Mouse (Mus musculus): ENCODE data around the gene Tepsin. TPM values are rescaled to one million over a fixed set of nuclear protein-coding genes. Genes with fewer than 3 reads are reported as not detected.

The Tepsin gene
- polyA plus RNA-seq (2016; fragmentation: Nextera tagmentation; extraction: Ambion mirVana) = 17.3 and 22.0 TPM in 2 replicates

DNA sequence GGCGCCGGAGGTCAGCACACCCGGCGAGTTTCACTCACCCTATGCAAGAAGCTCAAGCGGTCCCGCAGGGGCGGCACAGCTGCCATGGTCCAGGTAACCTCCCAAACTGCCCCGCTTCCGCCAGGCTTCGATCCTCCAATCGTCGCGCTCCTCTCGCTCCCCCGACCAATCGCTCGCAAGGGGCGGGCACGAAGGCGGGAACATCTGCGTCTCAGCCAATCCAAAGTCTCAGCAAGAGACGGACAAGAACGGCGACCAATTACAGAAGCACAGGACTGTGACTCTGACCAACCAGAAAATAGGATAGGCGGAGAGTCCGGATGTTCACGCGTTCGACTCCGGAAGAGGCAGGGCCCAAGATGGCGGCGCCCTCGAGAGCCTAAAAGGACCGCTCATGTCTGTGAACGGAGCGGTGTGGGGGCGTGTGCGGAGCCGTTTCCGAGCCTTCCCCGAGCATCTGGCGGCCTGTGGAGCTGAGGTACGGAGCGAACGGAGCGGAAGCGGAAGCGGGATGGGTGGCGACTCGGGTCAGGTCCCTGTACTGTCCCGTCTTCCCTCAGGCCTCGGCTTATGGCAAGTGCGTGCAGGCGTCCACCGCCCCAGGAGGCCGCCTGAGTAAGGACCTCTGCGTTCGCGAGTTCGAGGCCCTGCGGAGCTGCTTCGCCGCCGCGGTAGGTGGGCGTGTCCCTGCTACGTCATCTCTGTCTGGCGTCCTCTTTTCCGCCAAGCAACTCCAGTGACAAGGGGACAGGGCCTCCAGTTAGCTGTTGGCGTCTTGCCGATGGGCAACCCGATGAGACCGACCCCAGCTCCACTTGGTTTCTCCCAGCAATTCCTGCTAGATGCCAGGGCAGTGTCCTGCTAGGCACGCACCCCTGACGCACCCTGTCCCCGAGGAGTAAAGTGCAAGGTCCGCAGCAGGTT, at the start of gene Tepsin, which contains the start of gene Ndufaf8:
Gene Tepsin, minus strand, starts transcription at position 144 of the 924 bp plus-strand sequence.
Gene Ndufaf8, plus strand, starts transcription at position 341 of the 924 bp plus-strand sequence.
- H3K4me1 ChIP-seq = peaks cover 25% of the 10 kb centered on the region
- WGBS = under 1% methylated on average over 77 of the region's 77 CpGs
- H3K27ac ChIP-seq = peak within 1 kb of the TSS; percentile 93
- peak within 1 kb of the TSS; percentile 79 for H3K4me3 ChIP-seq
- peak; percentile 96 for ATAC-seq (ENCODE audit: low FRiP score)
- H3K36me3 ChIP-seq = peaks cover 30% of the 10 kb centered on the region
- peak within 1 kb of the TSS; percentile 86 for H3K4me2 ChIP-seq (replicated peaks)
- H3K9ac ChIP-seq = peak within 1 kb of the TSS; percentile 80
- no peaks in the 10 kb centered on the region for H3K27me3 ChIP-seq
- H3K9me3 ChIP-seq (replicated peaks) = no peaks in the 10 kb centered on the region

DNA sequence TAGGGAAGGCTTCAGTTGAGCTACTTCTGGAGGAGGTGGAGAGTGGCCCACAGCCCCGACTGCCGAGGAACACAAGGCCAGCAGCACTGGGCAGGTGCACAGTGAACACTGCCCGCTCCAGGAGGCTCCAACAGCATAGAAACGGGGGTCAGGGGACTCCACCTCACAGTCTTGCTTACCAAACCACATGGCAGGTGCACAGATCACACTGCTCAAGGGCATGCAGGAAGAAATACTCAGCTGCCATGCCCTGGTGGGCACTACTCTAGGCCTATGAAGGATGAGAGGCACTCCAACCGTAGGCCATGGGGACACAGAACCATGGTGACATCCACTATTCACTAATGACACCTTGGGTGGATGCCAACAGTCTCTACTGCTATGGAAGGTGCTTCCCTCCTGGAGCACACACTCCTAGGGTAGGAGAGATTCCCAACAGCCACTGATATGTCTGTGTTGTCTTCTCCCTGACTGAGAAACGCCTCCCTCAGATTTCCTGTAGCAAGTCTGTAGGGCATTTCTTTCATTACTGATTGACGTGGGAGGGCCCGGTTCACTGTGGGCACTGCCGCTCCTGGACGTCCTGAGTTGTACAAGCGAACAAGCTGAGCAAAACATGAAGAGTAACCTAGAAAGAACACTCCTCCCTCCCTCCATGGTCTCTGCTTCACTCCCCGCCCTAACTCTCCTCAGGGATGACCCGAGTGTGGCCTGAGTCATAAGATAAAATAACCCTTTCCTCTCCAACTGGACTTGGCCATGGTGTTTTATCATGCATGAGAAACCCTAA, 45.4 kb upstream of the Tepsin start:
- Histone ChIP-seq H3K4me1 (peaks cover 23% of the 10 kb centered on the region), H3K27me3 (no peaks in the 10 kb centered on the region), H3K4me3 (no peak overlapping the region), H3K36me3 (peaks cover 19% of the 10 kb centered on the region), H3K9me3 (replicated peaks) (no peaks in the 10 kb centered on the region), H3K9ac (no peak overlapping the region), H3K27ac (0 out of 2 replicates have a peak overlapping the region, but pooled peaks have one; percentile 30), H3K4me2 (replicated peaks) (no peak overlapping the region)
- no peak for ATAC-seq (ENCODE audit: low FRiP score)
- 74% methylated on average over 13 of the region's 13 CpGs for WGBS

GRCm38 (mm10) chr11:120142601-120143051, 44.1 kb upstream of the Tepsin start:
- Histone ChIP-seq H3K4me2 (replicated peaks) (no peak overlapping the region), H3K4me3 (no peak overlapping the region), H3K36me3 (peaks cover 23% of the 10 kb centered on the region), H3K9ac (no peak overlapping the region), H3K27me3 (no peaks in the 10 kb centered on the region), H3K4me1 (peaks cover 26% of the 10 kb centered on the region), H3K27ac (no peak overlapping the region), H3K9me3 (replicated peaks) (no peaks in the 10 kb centered on the region)
- 79% methylated on average over 3 of the region's 3 CpGs for WGBS
- no peak for ATAC-seq (ENCODE audit: low FRiP score)

- WGBS = 76% methylated on average over 6 of the region's 6 CpGs
These were observed 41.7 kb upstream of the Tepsin start for GRCm38 (mm10) chr11:120140255-120140654.

GRCm38 (mm10) chr11:120139309-120139731, 40.8 kb upstream of the Tepsin start:
- no peaks in the 10 kb centered on the region for H3K9me3 ChIP-seq (replicated peaks)
- H3K4me1 ChIP-seq = peaks cover 34% of the 10 kb centered on the region
- no peak overlapping the region for H3K27ac ChIP-seq
- no peak overlapping the region for H3K4me2 ChIP-seq (replicated peaks)
- no peak for ATAC-seq (ENCODE audit: low FRiP score)
- WGBS = 89% methylated on average over 10 of the region's 10 CpGs
- peaks cover 41% of the 10 kb centered on the region for H3K36me3 ChIP-seq
- H3K9ac ChIP-seq = no peak overlapping the region
- no peak overlapping the region for H3K4me3 ChIP-seq
- H3K27me3 ChIP-seq = no peaks in the 10 kb centered on the region

More at GRCm38 (mm10) chr11:120140255-120140654, 41.7 kb upstream of the Tepsin start:
- no peak overlapping the region for H3K4me3 ChIP-seq
- no peaks in the 10 kb centered on the region for H3K9me3 ChIP-seq (replicated peaks)
- peaks cover 40% of the 10 kb centered on the region for H3K4me1 ChIP-seq
- H3K9ac ChIP-seq = no peak overlapping the region
- no peak for ATAC-seq (ENCODE audit: low FRiP score)
- no peak overlapping the region for H3K27ac ChIP-seq
- H3K27me3 ChIP-seq = no peaks in the 10 kb centered on the region
- H3K36me3 ChIP-seq = peaks cover 32% of the 10 kb centered on the region
- H3K4me2 ChIP-seq (replicated peaks) = no peak overlapping the region

DNA sequence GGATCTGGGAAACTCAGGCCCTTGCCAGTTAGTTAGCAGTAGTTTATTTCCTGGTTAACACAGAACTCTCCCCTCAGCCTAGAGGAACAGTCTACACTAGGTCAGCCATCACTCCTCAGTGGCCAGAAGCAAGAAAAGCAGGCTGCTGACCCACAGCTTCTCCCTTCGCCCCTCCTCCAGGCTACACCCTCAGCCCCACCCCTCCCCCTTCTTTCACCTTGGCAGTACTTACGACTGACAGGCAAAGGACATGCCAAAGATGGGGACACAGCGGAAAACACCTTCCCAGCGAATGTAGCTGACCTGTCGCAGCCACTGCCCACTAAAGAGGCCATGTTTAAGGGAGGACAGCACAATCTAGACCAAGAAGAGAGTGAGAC, 39.1 kb upstream of the Tepsin start:
- H3K9ac ChIP-seq = no peak overlapping the region
- no peaks in the 10 kb centered on the region for H3K27me3 ChIP-seq
- H3K27ac ChIP-seq = no peak overlapping the region
- ATAC-seq (ENCODE audit: low FRiP score) = no peak
- no peak overlapping the region for H3K4me3 ChIP-seq
- H3K36me3 ChIP-seq = peaks cover 49% of the 10 kb centered on the region
- H3K9me3 ChIP-seq (replicated peaks) = no peaks in the 10 kb centered on the region
- H3K4me1 ChIP-seq = peaks cover 27% of the 10 kb centered on the region
- no peak overlapping the region for H3K4me2 ChIP-seq (replicated peaks)
- 52% methylated on average over 5 of the region's 5 CpGs for WGBS

DNA sequence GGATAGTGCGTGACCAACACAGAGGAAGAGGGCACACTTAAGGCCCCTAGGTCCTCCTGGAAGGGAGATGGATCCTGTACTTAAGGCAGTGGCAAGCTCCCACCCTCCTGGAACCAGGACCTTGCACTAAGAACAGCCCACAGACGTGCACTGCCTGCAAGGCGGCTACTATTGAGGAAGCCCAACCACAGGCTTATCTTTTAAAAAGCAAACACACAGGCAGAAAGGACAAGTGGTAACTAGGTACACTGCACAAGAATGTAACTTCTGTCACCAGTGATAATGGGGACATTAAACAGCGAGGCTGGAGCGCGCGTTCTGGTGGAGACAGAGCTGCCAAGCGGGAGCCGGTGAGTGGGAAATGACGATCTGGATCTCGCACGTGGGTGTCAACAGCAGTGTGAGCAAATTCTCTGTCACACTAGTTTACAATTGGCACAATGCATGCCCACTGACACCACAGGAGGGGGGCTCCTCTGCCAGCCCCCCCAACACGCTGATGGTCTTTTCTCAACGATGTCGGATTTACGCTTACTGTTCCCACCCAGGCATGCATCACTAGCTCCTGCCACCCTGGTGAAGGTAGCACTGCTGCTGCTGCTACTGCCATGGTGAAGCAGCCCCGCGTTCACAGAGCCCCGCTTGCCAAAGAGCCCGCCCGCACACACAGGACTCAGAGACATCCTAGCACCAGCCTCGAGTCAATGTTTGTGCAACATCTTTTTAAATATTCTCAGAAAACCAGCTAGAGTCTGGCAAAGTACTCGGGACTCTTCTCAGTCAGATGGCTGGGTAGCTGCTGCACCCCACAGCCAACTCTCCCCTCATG, 38.5 kb upstream of the Tepsin start:
- Histone ChIP-seq H3K4me3 (no peak overlapping the region), H3K36me3 (peaks cover 55% of the 10 kb centered on the region), H3K9ac (no peak overlapping the region), H3K27ac (peak overlapping the region; percentile 30; the same call in 1 of the 2 replicates), H3K9me3 (replicated peaks) (no peaks in the 10 kb centered on the region), H3K27me3 (no peaks in the 10 kb centered on the region), H3K4me2 (replicated peaks) (no peak overlapping the region), H3K4me1 (peaks cover 23% of the 10 kb centered on the region)
- WGBS = 71% methylated on average over 23 of the region's 23 CpGs
- no peak for ATAC-seq (ENCODE audit: low FRiP score)

DNA sequence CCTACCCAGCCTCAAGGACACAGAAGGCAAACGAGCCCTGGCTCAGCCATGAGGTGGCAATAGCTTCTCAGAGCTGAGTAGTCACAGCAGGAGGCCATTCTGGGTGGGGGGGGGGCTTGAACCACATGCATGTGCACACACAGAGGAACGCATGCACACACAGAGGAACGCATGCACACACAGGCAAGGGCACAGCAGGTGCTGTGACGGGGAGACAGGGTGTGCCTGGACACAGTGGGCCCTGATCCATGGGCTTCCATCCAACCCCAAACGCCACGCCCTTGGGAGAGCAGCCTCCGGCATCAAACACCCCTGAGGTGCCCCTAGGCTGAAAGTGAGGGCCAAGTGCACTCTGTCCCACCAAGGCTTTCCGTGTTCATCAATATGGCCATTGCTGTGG, 37.7 kb upstream of the Tepsin start:
- peaks cover 63% of the 10 kb centered on the region for H3K36me3 ChIP-seq
- H3K27ac ChIP-seq = no peak overlapping the region; the same call in 1 of the 2 replicates
- no peak overlapping the region for H3K9ac ChIP-seq
- no peak overlapping the region for H3K4me3 ChIP-seq
- H3K9me3 ChIP-seq (replicated peaks) = no peaks in the 10 kb centered on the region
- no peak for ATAC-seq (ENCODE audit: low FRiP score)
- H3K27me3 ChIP-seq = no peaks in the 10 kb centered on the region
- 84% methylated on average over 8 of the region's 8 CpGs for WGBS
- H3K4me2 ChIP-seq (replicated peaks) = no peak overlapping the region
- H3K4me1 ChIP-seq = peaks cover 23% of the 10 kb centered on the region

- WGBS = 94% methylated on average over 9 of the region's 9 CpGs
These were observed 36.5 kb upstream of the Tepsin start for GRCm38 (mm10) chr11:120134847-120135530.

DNA sequence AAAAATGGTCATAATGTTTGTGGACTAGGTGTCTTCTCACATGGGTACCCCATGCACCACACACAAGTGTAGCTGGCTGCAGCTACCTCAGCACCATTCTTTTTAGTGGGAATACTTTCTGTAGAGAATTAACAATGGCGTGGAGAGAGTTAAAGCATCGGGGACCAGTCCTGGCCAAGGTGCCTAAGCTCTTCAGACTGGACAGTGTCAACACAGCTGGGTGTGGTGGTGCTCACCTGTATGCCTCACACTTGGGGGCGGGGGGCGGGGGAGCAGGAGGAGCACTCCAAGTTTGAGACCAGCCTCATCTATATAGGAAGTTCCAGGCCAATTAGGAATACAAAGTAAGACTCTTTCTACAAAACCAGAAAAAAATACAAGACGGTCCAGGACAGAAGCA, 35.6 kb upstream of the Tepsin start:
- ATAC-seq (ENCODE audit: low FRiP score) = no peak
- H3K4me2 ChIP-seq (replicated peaks) = no peak overlapping the region
- H3K27ac ChIP-seq = no peak overlapping the region
- H3K4me3 ChIP-seq = no peak overlapping the region
- 96% methylated on average over 5 of the region's 5 CpGs for WGBS
- no peaks in the 10 kb centered on the region for H3K27me3 ChIP-seq
- H3K9ac ChIP-seq = no peak overlapping the region
- H3K36me3 ChIP-seq = peaks cover 74% of the 10 kb centered on the region
- no peaks in the 10 kb centered on the region for H3K9me3 ChIP-seq (replicated peaks)
- peaks cover 23% of the 10 kb centered on the region for H3K4me1 ChIP-seq

More at GRCm38 (mm10) chr11:120134847-120135530, 36.5 kb upstream of the Tepsin start:
- Histone ChIP-seq H3K9ac (0 out of 2 replicates have a peak overlapping the region, but pooled peaks have one; percentile 18), H3K27me3 (no peaks in the 10 kb centered on the region), H3K4me2 (replicated peaks) (no peak overlapping the region), H3K36me3 (peaks cover 69% of the 10 kb centered on the region), H3K4me1 (peaks cover 23% of the 10 kb centered on the region), H3K4me3 (no peak overlapping the region), H3K9me3 (replicated peaks) (no peaks in the 10 kb centered on the region), H3K27ac (no peak overlapping the region)
- no peak for ATAC-seq (ENCODE audit: low FRiP score)

- no peaks in the 10 kb centered on the region for H3K4me1 ChIP-seq
- H3K27ac ChIP-seq = no peak overlapping the region
- H3K36me3 ChIP-seq = peaks cover 73% of the 10 kb centered on the region
- ATAC-seq (ENCODE audit: low FRiP score) = no peak
- no peaks in the 10 kb centered on the region for H3K9me3 ChIP-seq (replicated peaks)
- H3K9ac ChIP-seq = no peak overlapping the region
- H3K4me2 ChIP-seq (replicated peaks) = no peak overlapping the region
- no peaks in the 10 kb centered on the region for H3K27me3 ChIP-seq
- H3K4me3 ChIP-seq = no peak overlapping the region
- WGBS = 89% methylated on average over 7 of the region's 7 CpGs
These were observed 30.8 kb upstream of the Tepsin start for GRCm38 (mm10) chr11:120129281-120129680.

All from hindbrain, embryonic 12.5 days (tissue).